ENCODE assay signal across 11 mouse cellular contexts in genomic region chr4:136780201-136780895, GRCm38 (mm10). TPM values are rescaled to one million over a fixed set of nuclear protein-coding genes. Genes with fewer than 3 reads are reported as not detected.
DNase-seq lines count a peak whose midpoint lies in the region; ATAC-seq and TF ChIP-seq lines count a peak whose summit lies in the region.
"Had no signal": no experiment of that assay in that cellular context is flagged by ENCODE, and none has a peak within 500 bp of the region (broad histone marks: within the 10 kb centered on the region; RNA-seq: fewer than 3 reads in every experiment).

No protein-coding gene starts in this region.

- H3K27ac ChIP-seq in heart, embryonic 10.5 days = peak overlapping the region; percentile 9; the same call in 1 of the 2 replicates
- no peak overlapping the region for H3K27ac ChIP-seq in heart, embryonic 11.5 days (ENCODE audit: low read depth, low read length)
- H3K27ac ChIP-seq in lung, embryonic 14.5 days (ENCODE audit: low read depth) = peak overlapping the region; percentile 24; the same call in 1 of the 2 replicates
- H3K27ac ChIP-seq in embryonic facial prominence, embryonic 14.5 days (replicated peaks; ENCODE audit: low read depth, low read length) = peak overlapping the region; percentile 87
- H3K27ac ChIP-seq in stomach, embryonic 14.5 days (ENCODE audit: low read length) = peak overlapping the region; percentile 34

- WGBS in heart, embryonic 10.5 days = 67% methylated on average over 20 of the region's 20 CpGs
- 63% methylated on average over 20 of the region's 20 CpGs for WGBS in heart, embryonic 11.5 days (ENCODE audit: insufficient replicate concordance)
- WGBS in lung, embryonic 14.5 days = 53% methylated on average over 20 of the region's 20 CpGs
- 29% methylated on average over 20 of the region's 20 CpGs for WGBS in embryonic facial prominence, embryonic 14.5 days
- 57% methylated on average over 20 of the region's 20 CpGs for WGBS in stomach, embryonic 14.5 days

- H3K4me1 ChIP-seq in heart, embryonic 10.5 days = peaks cover 47% of the 10 kb centered on the region
- peaks cover 23% of the 10 kb centered on the region for H3K4me1 ChIP-seq in heart, embryonic 11.5 days (ENCODE audit: control insufficient read depth, insufficient read depth, low read length)
- peaks cover 26% of the 10 kb centered on the region for H3K4me1 ChIP-seq in lung, embryonic 14.5 days (ENCODE audit: insufficient read depth)
- peaks cover 60% of the 10 kb centered on the region for H3K4me1 ChIP-seq in embryonic facial prominence, embryonic 14.5 days (ENCODE audit: control insufficient read depth, insufficient read depth, low read length)
- peaks cover 48% of the 10 kb centered on the region for H3K4me1 ChIP-seq in stomach, embryonic 14.5 days (ENCODE audit: control insufficient read depth, insufficient read depth, low read length)

- no peak for ATAC-seq in heart, embryonic 11.5 days (replicated peaks; ENCODE audit: insufficient number of reproducible peaks, low FRiP score, low TSS enrichment)
- peak; percentile 26; the same call in 1 of the 2 replicates for ATAC-seq in lung, embryonic 14.5 days (ENCODE audit: insufficient read depth)
- ATAC-seq in embryonic facial prominence, embryonic 14.5 days (ENCODE audit: low read depth) = peak; percentile 76
- ATAC-seq in stomach, embryonic 14.5 days (ENCODE audit: insufficient number of reproducible peaks, insufficient read depth, low FRiP score, low read depth) = 0 out of 2 replicates have a peak, but pooled peaks have one; percentile 33
- ATAC-seq: activated CD4-positive, CD25-positive, alpha-beta regulatory T cell, adult 4 months had no signal

- no peak for TF ChIP-seq CTCF in lung, embryonic 14.5 days (IDR thresholded peaks at IDR 0.05; ENCODE audit: low read depth)

- no peak overlapping the region for H3K4me3 ChIP-seq in heart, embryonic 10.5 days
- H3K4me3 ChIP-seq in heart, embryonic 11.5 days (ENCODE audit: low read depth, low read length) = no peak overlapping the region
- no peak overlapping the region for H3K4me3 ChIP-seq in lung, embryonic 14.5 days (ENCODE audit: low read depth, low read length)
- no peak overlapping the region for H3K4me3 ChIP-seq in embryonic facial prominence, embryonic 14.5 days (ENCODE audit: low read depth, low read length)
- no peak overlapping the region for H3K4me3 ChIP-seq in stomach, embryonic 14.5 days (ENCODE audit: low read depth, low read length)

- H3K27me3 ChIP-seq in heart, embryonic 10.5 days (ENCODE audit: insufficient read depth, poor library complexity, severe bottlenecking) = peaks cover 28% of the 10 kb centered on the region; the same call in 1 of the 2 replicates
- H3K27me3 ChIP-seq in heart, embryonic 11.5 days (ENCODE audit: control insufficient read depth, insufficient read depth, low read length) = peaks cover 3% of the 10 kb centered on the region; the same call in 1 of the 2 replicates
- H3K27me3 ChIP-seq in lung, embryonic 14.5 days (ENCODE audit: insufficient read depth, low read length) = no peaks in the 10 kb centered on the region
- no peaks in the 10 kb centered on the region for H3K27me3 ChIP-seq in embryonic facial prominence, embryonic 14.5 days (replicated peaks; ENCODE audit: control insufficient read depth, insufficient read depth, low read length)
- no peaks in the 10 kb centered on the region for H3K27me3 ChIP-seq in stomach, embryonic 14.5 days (ENCODE audit: control insufficient read depth, insufficient read depth, low read length)

- H3K9ac ChIP-seq in heart, embryonic 11.5 days (ENCODE audit: low read depth, low read length) = no peak overlapping the region
- H3K9ac ChIP-seq in lung, embryonic 14.5 days = no peak overlapping the region
- H3K9ac ChIP-seq in embryonic facial prominence, embryonic 14.5 days (ENCODE audit: low read depth, low read length) = no peak overlapping the region
- no peak overlapping the region for H3K9ac ChIP-seq in stomach, embryonic 14.5 days (replicated peaks; ENCODE audit: low read depth, low read length)

- H3K9me3 ChIP-seq in heart, embryonic 10.5 days = no peaks in the 10 kb centered on the region
- H3K9me3 ChIP-seq in heart, embryonic 11.5 days (replicated peaks; ENCODE audit: control insufficient read depth, low read length) = no peaks in the 10 kb centered on the region
- H3K9me3 ChIP-seq in lung, embryonic 14.5 days (ENCODE audit: low read depth, low read length) = no peaks in the 10 kb centered on the region
- H3K9me3 ChIP-seq in embryonic facial prominence, embryonic 14.5 days (ENCODE audit: control insufficient read depth, low read length) = no peaks in the 10 kb centered on the region
- H3K9me3 ChIP-seq in stomach, embryonic 14.5 days (ENCODE audit: control insufficient read depth, low read depth, low read length) = no peaks in the 10 kb centered on the region

- no peak overlapping the region for H3K4me2 ChIP-seq in heart, embryonic 11.5 days
- H3K4me2 ChIP-seq in lung, embryonic 14.5 days = no peak overlapping the region
- peak overlapping the region; percentile 21 for H3K4me2 ChIP-seq in embryonic facial prominence, embryonic 14.5 days (ENCODE audit: low read depth, low read length)
- H3K4me2 ChIP-seq in stomach, embryonic 14.5 days (replicated peaks; ENCODE audit: low read depth, low read length) = no peak overlapping the region

- H3K36me3 ChIP-seq in heart, embryonic 10.5 days = no peaks in the 10 kb centered on the region
- H3K36me3 ChIP-seq in heart, embryonic 11.5 days (ENCODE audit: control insufficient read depth, insufficient read depth, low read length) = no peaks in the 10 kb centered on the region
- no peaks in the 10 kb centered on the region for H3K36me3 ChIP-seq in lung, embryonic 14.5 days (ENCODE audit: insufficient read depth)
- H3K36me3 ChIP-seq in embryonic facial prominence, embryonic 14.5 days (ENCODE audit: control insufficient read depth, insufficient read depth, low read length) = no peaks in the 10 kb centered on the region
- H3K36me3 ChIP-seq in stomach, embryonic 14.5 days (ENCODE audit: control insufficient read depth, insufficient read depth, low read length) = no peaks in the 10 kb centered on the region

- DNase-seq in heart, embryonic 10.5 days (ENCODE audit: low spot score) = no peak
- DNase-seq in lung, embryonic 14.5 days = no peak
- no peak for DNase-seq in lung, postnatal 10 days
- DNase-seq in embryonic facial prominence, embryonic 14.5 days (ENCODE audit: low spot score) = peak; percentile 89
- DNase-seq in ovary, adult 18-20 months (ENCODE audit: low spot score) = no peak
- DNase-seq in adrenal gland, adult 2 months = no peak
- DNase-seq: kidney, adult 2 months; right cerebral cortex, postnatal 14 days had no signal

RNA-seq across cellular contexts. Expression of gene Ephb2, which starts 55.4 kb away (rescaled TPM):
- polyA plus RNA-seq in heart, embryonic 10.5 days (2016; fragmentation: Nextera tagmentation; extraction: Ambion mirVana) = 2.6 and 4.2 TPM in 2 replicates
- 2.5 and 2.7 TPM in 2 replicates for polyA plus RNA-seq in heart, embryonic 11.5 days (2014; fragmentation: Nextera tagmentation; extraction: Ambion mirVana)
- polyA plus RNA-seq in lung, embryonic 14.5 days (2014; fragmentation: Nextera tagmentation; extraction: Ambion mirVana) = 7.9 and 8.5 TPM in 2 replicates
- polyA plus RNA-seq in embryonic facial prominence, embryonic 14.5 days (2014; fragmentation: Nextera tagmentation; extraction: Ambion mirVana) = 14.8 and 14.9 TPM in 2 replicates
- polyA plus RNA-seq in stomach, embryonic 14.5 days (2014; fragmentation: Nextera tagmentation; extraction: Ambion mirVana) = 7.5 and 7.6 TPM in 2 replicates
- 10 to 100 TPM; 18.1 to 26.2 TPM for total RNA-seq in adrenal gland, adult 2 months (2021)
- polyA plus RNA-seq in adrenal gland, adult 2 months (2012; rRNA removed) = 83.5 and 101 TPM in 2 replicates
- polyA plus RNA-seq: activated CD4-positive, CD25-positive, alpha-beta regulatory T cell, adult 4 months had no signal
